Mouse (Mus musculus): ENCODE measurements at regions not wholly inside any gene's neighbourhood (a gene's known extent, or its start where the extent isn't known, plus 50 kb on each side); places are given as distances from the start of the nearest gene placed in this dataset.

DNA sequence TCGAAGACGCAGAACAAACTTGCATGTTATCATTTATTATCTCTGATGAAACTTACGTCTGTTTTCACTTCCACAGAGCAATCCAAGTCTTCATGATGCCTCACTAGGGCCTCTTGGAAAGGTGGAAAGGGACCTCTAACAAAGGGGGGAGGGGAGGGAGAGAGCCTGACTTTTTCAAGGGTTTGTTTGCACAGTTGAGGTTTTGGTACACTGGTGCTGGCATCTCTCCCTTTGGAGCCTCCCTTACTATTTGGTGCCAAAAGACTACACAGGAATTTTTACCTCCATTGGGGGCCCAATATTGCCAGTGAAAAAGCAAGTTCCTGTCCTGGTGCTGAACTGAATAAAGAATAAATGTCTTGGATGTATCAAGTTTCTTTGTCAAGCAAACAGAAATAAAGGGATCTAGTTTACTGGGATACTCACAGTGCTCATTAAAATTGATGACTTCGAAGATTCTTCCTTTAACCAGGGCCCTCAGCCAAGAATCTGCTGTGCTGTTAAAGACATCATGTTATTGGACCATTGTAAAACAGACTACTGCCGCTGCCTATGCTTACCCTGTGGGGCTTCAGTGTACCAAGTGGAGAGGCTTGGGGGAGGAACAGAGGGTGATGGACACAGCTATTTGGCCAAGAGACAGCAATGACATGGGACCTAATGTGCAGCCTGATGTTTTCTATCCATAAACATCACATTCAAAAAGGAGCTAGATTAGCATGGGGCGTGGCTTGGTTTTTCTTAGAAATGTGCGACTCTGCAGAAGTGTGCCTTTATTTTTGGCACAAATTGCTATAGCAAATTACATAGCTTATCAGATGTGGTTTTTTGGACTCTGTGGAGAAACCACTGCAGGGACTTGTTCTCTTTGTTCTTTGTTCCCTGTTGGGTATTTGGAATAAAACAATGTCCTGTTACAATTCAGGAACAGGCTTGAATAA lies 160.3 kb upstream of the Cited2 start:
- WGBS = 81% methylated on average over 7 of the region's 7 CpGs
- H3K4me3 ChIP-seq (ENCODE audit: low read depth, low read length) = no peak overlapping the region
- H3K9ac ChIP-seq (replicated peaks; ENCODE audit: low read length) = no peak overlapping the region
- no peaks in the 10 kb centered on the region for H3K36me3 ChIP-seq (replicated peaks; ENCODE audit: control insufficient read depth, insufficient read depth, low read depth, low read length)
- no peaks in the 10 kb centered on the region for H3K27me3 ChIP-seq (ENCODE audit: control insufficient read depth, insufficient read depth, low read length)
- no peak for ATAC-seq (replicated peaks; ENCODE audit: insufficient number of reproducible peaks, low FRiP score, low TSS enrichment, low read depth)
- no peaks in the 10 kb centered on the region for H3K4me1 ChIP-seq (ENCODE audit: control insufficient read depth, insufficient read depth, low read length)
- no peak for DNase-seq (ENCODE audit: low spot score)
- no peak overlapping the region for H3K27ac ChIP-seq (replicated peaks; ENCODE audit: low read depth, low read length)
- no peak overlapping the region for H3K4me2 ChIP-seq (ENCODE audit: low read depth, low read length)
- no peaks in the 10 kb centered on the region for H3K9me3 ChIP-seq (replicated peaks; ENCODE audit: control insufficient read depth, low read length)

DNA sequence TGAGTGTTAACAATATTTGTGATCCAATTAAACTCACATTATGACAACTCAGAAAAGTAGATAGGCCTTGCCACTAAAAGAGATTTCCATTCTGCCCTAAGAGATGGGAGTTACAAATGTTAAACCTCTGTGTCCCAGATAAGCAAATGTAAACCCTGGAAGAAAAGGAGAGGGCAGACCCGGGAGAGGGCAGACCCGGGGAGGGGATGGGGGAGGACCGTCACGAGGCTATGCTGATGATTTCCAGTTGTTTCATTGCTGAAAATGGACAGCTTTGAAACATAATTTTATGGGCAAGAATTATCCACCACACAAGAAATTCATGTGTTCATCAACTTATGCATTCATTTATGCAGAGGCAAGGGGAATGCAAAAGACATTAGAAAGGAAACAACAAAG lies 159.7 kb upstream of the Cited2 start:
- Histone ChIP-seq H3K36me3 (replicated peaks; ENCODE audit: control insufficient read depth, insufficient read depth, low read depth, low read length) (no peaks in the 10 kb centered on the region), H3K4me1 (ENCODE audit: control insufficient read depth, insufficient read depth, low read length) (no peaks in the 10 kb centered on the region), H3K4me2 (ENCODE audit: low read depth, low read length) (no peak overlapping the region), H3K27me3 (ENCODE audit: control insufficient read depth, insufficient read depth, low read length) (no peaks in the 10 kb centered on the region), H3K9ac (replicated peaks; ENCODE audit: low read length) (no peak overlapping the region), H3K9me3 (replicated peaks; ENCODE audit: control insufficient read depth, low read length) (no peaks in the 10 kb centered on the region), H3K4me3 (ENCODE audit: low read depth, low read length) (no peak overlapping the region), H3K27ac (replicated peaks; ENCODE audit: low read depth, low read length) (no peak overlapping the region)
- ATAC-seq (replicated peaks; ENCODE audit: insufficient number of reproducible peaks, low FRiP score, low TSS enrichment, low read depth) (no peak), DNase-seq (ENCODE audit: low spot score) (no peak)
- 75% methylated on average over 4 of the region's 4 CpGs for WGBS

GRCm38 (mm10) chr10:17564895-17565620 lies 158.0 kb upstream of the Cited2 start:
- no peak for DNase-seq (ENCODE audit: low spot score)
- 68% methylated on average over 6 of the region's 6 CpGs for WGBS
- Histone ChIP-seq H3K4me3 (ENCODE audit: low read depth, low read length) (no peak overlapping the region), H3K4me1 (ENCODE audit: control insufficient read depth, insufficient read depth, low read length) (no peaks in the 10 kb centered on the region), H3K36me3 (replicated peaks; ENCODE audit: control insufficient read depth, insufficient read depth, low read depth, low read length) (no peaks in the 10 kb centered on the region), H3K9me3 (replicated peaks; ENCODE audit: control insufficient read depth, low read length) (no peaks in the 10 kb centered on the region), H3K27ac (replicated peaks; ENCODE audit: low read depth, low read length) (no peak overlapping the region), H3K9ac (replicated peaks; ENCODE audit: low read length) (no peak overlapping the region), H3K27me3 (ENCODE audit: control insufficient read depth, insufficient read depth, low read length) (no peaks in the 10 kb centered on the region), H3K4me2 (ENCODE audit: low read depth, low read length) (no peak overlapping the region)
- ATAC-seq (replicated peaks; ENCODE audit: insufficient number of reproducible peaks, low FRiP score, low TSS enrichment, low read depth) = no peak

DNA sequence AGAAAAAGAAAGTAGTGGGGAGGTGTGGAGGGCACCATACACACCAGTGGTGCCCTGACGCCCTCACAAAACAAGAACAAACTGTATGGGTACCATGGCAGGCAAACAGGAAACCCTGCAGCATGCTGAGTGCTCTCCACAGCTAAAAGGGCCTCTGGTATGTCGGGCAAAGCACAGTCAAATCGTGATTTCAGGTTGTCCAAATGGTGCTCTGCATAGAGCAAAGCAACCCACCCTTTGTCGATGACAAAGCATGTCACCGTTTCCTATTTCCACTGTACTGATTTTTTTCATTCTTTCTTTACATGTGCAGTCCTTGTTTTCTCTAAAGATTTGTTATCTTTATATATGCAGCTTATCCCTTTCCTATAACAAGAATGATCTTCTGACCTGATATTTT lies 156.0 kb upstream of the Cited2 start:
- no peak overlapping the region for H3K27ac ChIP-seq (replicated peaks; ENCODE audit: low read depth, low read length)
- no peaks in the 10 kb centered on the region for H3K36me3 ChIP-seq (replicated peaks; ENCODE audit: control insufficient read depth, insufficient read depth, low read depth, low read length)
- H3K4me1 ChIP-seq (ENCODE audit: control insufficient read depth, insufficient read depth, low read length) = no peaks in the 10 kb centered on the region
- H3K4me3 ChIP-seq (ENCODE audit: low read depth, low read length) = no peak overlapping the region
- WGBS = 81% methylated on average over 5 of the region's 5 CpGs
- ATAC-seq (replicated peaks; ENCODE audit: insufficient number of reproducible peaks, low FRiP score, low TSS enrichment, low read depth) = no peak
- no peak for DNase-seq (ENCODE audit: low spot score)
- no peaks in the 10 kb centered on the region for H3K27me3 ChIP-seq (ENCODE audit: control insufficient read depth, insufficient read depth, low read length)
- no peak overlapping the region for H3K4me2 ChIP-seq (ENCODE audit: low read depth, low read length)
- no peaks in the 10 kb centered on the region for H3K9me3 ChIP-seq (replicated peaks; ENCODE audit: control insufficient read depth, low read length)
- no peak overlapping the region for H3K9ac ChIP-seq (replicated peaks; ENCODE audit: low read length)

DNA sequence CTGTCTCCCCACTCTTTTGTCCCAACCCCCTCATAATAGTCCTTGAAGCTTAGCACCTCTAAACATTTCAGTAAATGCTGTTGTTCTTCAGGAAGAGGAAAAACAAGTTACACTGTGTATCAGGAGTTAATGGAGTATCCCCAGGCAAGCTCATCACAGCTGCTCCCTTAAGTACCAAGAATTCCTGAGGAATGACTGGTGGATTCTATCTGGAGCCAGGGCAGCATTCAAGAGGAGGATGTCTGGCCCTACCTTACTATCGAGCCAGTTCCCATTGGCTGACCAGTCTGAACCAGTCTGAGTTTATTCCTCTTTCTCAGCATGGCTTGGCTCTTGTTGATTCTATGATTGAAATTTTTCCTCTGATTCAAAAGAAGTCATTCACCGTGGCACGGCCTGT lies 155.4 kb upstream of the Cited2 start:
- no peaks in the 10 kb centered on the region for H3K27me3 ChIP-seq (ENCODE audit: control insufficient read depth, insufficient read depth, low read length)
- H3K4me2 ChIP-seq (ENCODE audit: low read depth, low read length) = no peak overlapping the region
- 78% methylated on average over 3 of the region's 3 CpGs for WGBS

GRCm38 (mm10) chr10:17569577-17570113 lies 153.4 kb upstream of the Cited2 start:
- H3K27me3 ChIP-seq (ENCODE audit: control insufficient read depth, insufficient read depth, low read length) = no peaks in the 10 kb centered on the region
- no peak overlapping the region for H3K4me3 ChIP-seq (ENCODE audit: low read depth, low read length)
- WGBS = 91% methylated on average over 6 of the region's 6 CpGs
- no peaks in the 10 kb centered on the region for H3K36me3 ChIP-seq (replicated peaks; ENCODE audit: control insufficient read depth, insufficient read depth, low read depth, low read length)
- ATAC-seq (replicated peaks; ENCODE audit: insufficient number of reproducible peaks, low FRiP score, low TSS enrichment, low read depth) = no peak
- H3K9me3 ChIP-seq (replicated peaks; ENCODE audit: control insufficient read depth, low read length) = no peaks in the 10 kb centered on the region
- no peak overlapping the region for H3K9ac ChIP-seq (replicated peaks; ENCODE audit: low read length)
- H3K27ac ChIP-seq (replicated peaks; ENCODE audit: low read depth, low read length) = no peak overlapping the region
- H3K4me1 ChIP-seq (ENCODE audit: control insufficient read depth, insufficient read depth, low read length) = no peaks in the 10 kb centered on the region
- no peak for DNase-seq (ENCODE audit: low spot score)
- no peak overlapping the region for H3K4me2 ChIP-seq (ENCODE audit: low read depth, low read length)

More for the DNA sequence above, 155.4 kb upstream of the Cited2 start:
- H3K4me1 ChIP-seq (ENCODE audit: control insufficient read depth, insufficient read depth, low read length) = no peaks in the 10 kb centered on the region
- no peak for ATAC-seq (replicated peaks; ENCODE audit: insufficient number of reproducible peaks, low FRiP score, low TSS enrichment, low read depth)
- no peak for DNase-seq (ENCODE audit: low spot score)
- H3K9ac ChIP-seq (replicated peaks; ENCODE audit: low read length) = no peak overlapping the region
- no peak overlapping the region for H3K27ac ChIP-seq (replicated peaks; ENCODE audit: low read depth, low read length)
- H3K36me3 ChIP-seq (replicated peaks; ENCODE audit: control insufficient read depth, insufficient read depth, low read depth, low read length) = no peaks in the 10 kb centered on the region
- no peak overlapping the region for H3K4me3 ChIP-seq (ENCODE audit: low read depth, low read length)
- no peaks in the 10 kb centered on the region for H3K9me3 ChIP-seq (replicated peaks; ENCODE audit: control insufficient read depth, low read length)

DNA sequence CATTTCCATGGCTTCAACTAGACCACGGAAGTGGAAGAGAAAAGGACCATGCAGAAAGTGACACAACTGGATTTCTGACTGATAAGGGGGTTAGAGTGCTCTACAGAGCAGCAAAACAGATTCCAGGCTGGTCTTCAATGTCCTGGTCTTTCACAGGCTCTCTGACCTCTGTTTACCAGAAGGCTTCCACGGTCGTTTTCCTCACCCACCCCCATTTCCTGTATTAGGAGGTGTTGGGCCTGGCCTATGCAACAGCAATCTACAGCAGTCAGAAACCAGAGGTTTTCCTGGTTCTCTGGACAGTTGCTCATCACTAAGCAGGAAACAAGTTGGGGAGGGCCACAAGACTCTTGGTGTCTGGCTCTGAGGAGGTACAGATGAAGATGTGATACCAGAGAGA lies 148.1 kb upstream of the Cited2 start:
- WGBS = 48% methylated on average over 3 of the region's 3 CpGs
- H3K4me1 ChIP-seq (ENCODE audit: control insufficient read depth, insufficient read depth, low read length) = no peaks in the 10 kb centered on the region
- H3K36me3 ChIP-seq (replicated peaks; ENCODE audit: control insufficient read depth, insufficient read depth, low read depth, low read length) = no peaks in the 10 kb centered on the region
- DNase-seq (ENCODE audit: low spot score) (no peak), ATAC-seq (replicated peaks; ENCODE audit: insufficient number of reproducible peaks, low FRiP score, low TSS enrichment, low read depth) (no peak)
- no peaks in the 10 kb centered on the region for H3K9me3 ChIP-seq (replicated peaks; ENCODE audit: control insufficient read depth, low read length)
- no peak overlapping the region for H3K9ac ChIP-seq (replicated peaks; ENCODE audit: low read length)
- no peak overlapping the region for H3K27ac ChIP-seq (replicated peaks; ENCODE audit: low read depth, low read length)
- no peak overlapping the region for H3K4me2 ChIP-seq (ENCODE audit: low read depth, low read length)
- H3K4me3 ChIP-seq (ENCODE audit: low read depth, low read length) = no peak overlapping the region
- no peaks in the 10 kb centered on the region for H3K27me3 ChIP-seq (ENCODE audit: control insufficient read depth, insufficient read depth, low read length)

All from embryonic facial prominence, embryonic 11.5 days (tissue).